8 mouse cellular contexts compared by ENCODE assay signal in genomic region chr17:75369351-75369750, GRCm38 (mm10).
DNase-seq lines count a peak whose midpoint lies in the region; ATAC-seq and TF ChIP-seq lines count a peak whose summit lies in the region.

No protein-coding gene starts in this region.

- H3K27ac ChIP-seq in hindbrain, embryonic 11.5 days (ENCODE audit: low read depth, low read length): no peak overlapping the region
- no peak overlapping the region for H3K27ac ChIP-seq in hindbrain, embryonic 16.5 days (ENCODE audit: low read depth, low read length)
- no peak overlapping the region for H3K27ac ChIP-seq in kidney, adult 2 months (ENCODE audit: insufficient read depth, low read depth, low read length)
- no peak overlapping the region for H3K27ac ChIP-seq in testis, adult 2 months (ENCODE audit: control insufficient read depth, insufficient read depth, low read depth, low read length)
- no peak overlapping the region for H3K27ac ChIP-seq in limb, embryonic 10.5 days

- no peaks in the 10 kb centered on the region for H3K27me3 ChIP-seq in hindbrain, embryonic 11.5 days (ENCODE audit: control insufficient read depth, insufficient read depth, low read length)
- H3K27me3 ChIP-seq in hindbrain, embryonic 16.5 days (replicated peaks; ENCODE audit: control insufficient read depth, insufficient read depth, low read length): no peaks in the 10 kb centered on the region
- no peaks in the 10 kb centered on the region for H3K27me3 ChIP-seq in kidney, adult 2 months (replicated peaks; ENCODE audit: control insufficient read depth, insufficient read depth, low read length)
- no peaks in the 10 kb centered on the region for H3K27me3 ChIP-seq in testis, adult 2 months (ENCODE audit: control insufficient read depth, insufficient read depth, low read length)
- H3K27me3 ChIP-seq in limb, embryonic 10.5 days (ENCODE audit: low read depth, poor library complexity, severe bottlenecking): no peaks in the 10 kb centered on the region

- TF ChIP-seq POLR2A in kidney, adult 2 months (IDR thresholded peaks at IDR 0.05; ENCODE audit: low read depth, low read length): no peak
- no peak for TF ChIP-seq POLR2A in testis, adult 2 months (IDR thresholded peaks at IDR 0.05; ENCODE audit: control insufficient read depth, low read depth, low read length)

- DNase-seq in hindbrain, embryonic 11.5 days (ENCODE audit: low spot score): peak; percentile 14
- DNase-seq in 3T3-L1 (ENCODE audit: low read depth, low spot score) (peak; percentile 74), adipocyte (ENCODE audit: low spot score) (peak; percentile 63)
- peak; percentile 45 for DNase-seq in kidney, adult 2 months
- DNase-seq in limb, embryonic 10.5 days (ENCODE audit: low spot score): no peak

- no peak overlapping the region for H3K4me2 ChIP-seq in hindbrain, embryonic 11.5 days (replicated peaks; ENCODE audit: low read depth, low read length)
- H3K4me2 ChIP-seq in hindbrain, embryonic 16.5 days (ENCODE audit: low read length): no peak overlapping the region

- 73% methylated on average over 7 of the region's 7 CpGs for WGBS in hindbrain, embryonic 11.5 days
- WGBS in hindbrain, embryonic 16.5 days: 71% methylated on average over 7 of the region's 7 CpGs
- 66% methylated on average over 7 of the region's 7 CpGs for WGBS in kidney, adult 2 months
- 75% methylated on average over 7 of the region's 7 CpGs for WGBS in limb, embryonic 10.5 days

- peak; percentile 42; the same call in 1 of the 2 replicates for TF ChIP-seq CTCF in kidney, adult 2 months (conservative IDR thresholded peaks at IDR 0.05; ENCODE audit: insufficient read depth, insufficient read length, low read depth, low read length)
- TF ChIP-seq CTCF in testis, adult 2 months (IDR thresholded peaks at IDR 0.05; ENCODE audit: control insufficient read depth, insufficient read depth, insufficient replicate concordance, low read depth, low read length): 0 out of 2 replicates have a peak, but pooled peaks have one; percentile 18

- H3K4me3 ChIP-seq in hindbrain, embryonic 11.5 days (ENCODE audit: low read depth, low read length): no peak overlapping the region
- no peak overlapping the region for H3K4me3 ChIP-seq in hindbrain, embryonic 16.5 days (ENCODE audit: low read length)
- no peak overlapping the region for H3K4me3 ChIP-seq in kidney, adult 2 months (ENCODE audit: insufficient read depth, low read depth, low read length)
- H3K4me3 ChIP-seq in testis, adult 2 months (ENCODE audit: control insufficient read depth, low read depth, low read length): no peak overlapping the region
- no peak overlapping the region for H3K4me3 ChIP-seq in limb, embryonic 10.5 days

- no peak for ATAC-seq in hindbrain, embryonic 11.5 days (ENCODE audit: low FRiP score)
- no peak for ATAC-seq in hindbrain, embryonic 16.5 days
- no peak for ATAC-seq in inflammation-experienced regulatory T-cells, adult 6 months

- no peaks in the 10 kb centered on the region for H3K9me3 ChIP-seq in hindbrain, embryonic 11.5 days (ENCODE audit: control insufficient read depth, low read length)
- no peaks in the 10 kb centered on the region for H3K9me3 ChIP-seq in hindbrain, embryonic 16.5 days (ENCODE audit: control insufficient read depth, low read length)
- no peaks in the 10 kb centered on the region for H3K9me3 ChIP-seq in limb, embryonic 10.5 days (replicated peaks)

- H3K4me1 ChIP-seq in hindbrain, embryonic 11.5 days (replicated peaks; ENCODE audit: control insufficient read depth, insufficient read depth, low read length): no peaks in the 10 kb centered on the region
- H3K4me1 ChIP-seq in hindbrain, embryonic 16.5 days (ENCODE audit: control insufficient read depth, insufficient read depth, low read depth, low read length): no peaks in the 10 kb centered on the region
- no peaks in the 10 kb centered on the region for H3K4me1 ChIP-seq in kidney, adult 2 months (ENCODE audit: control insufficient read depth, insufficient read depth, low read length)
- no peaks in the 10 kb centered on the region for H3K4me1 ChIP-seq in testis, adult 2 months (ENCODE audit: control insufficient read depth, insufficient read depth, low read length)
- H3K4me1 ChIP-seq in limb, embryonic 10.5 days: 0 out of 2 replicates have a peak, but pooled peaks cover 8% of the 10 kb centered on the region

- no peaks in the 10 kb centered on the region for H3K36me3 ChIP-seq in hindbrain, embryonic 11.5 days (ENCODE audit: control insufficient read depth, insufficient read depth, low read length)
- no peaks in the 10 kb centered on the region for H3K36me3 ChIP-seq in hindbrain, embryonic 16.5 days (ENCODE audit: control insufficient read depth, insufficient read depth, low read length)
- no peaks in the 10 kb centered on the region for H3K36me3 ChIP-seq in kidney, adult 2 months (ENCODE audit: control insufficient read depth, insufficient read depth, low read length)
- no peaks in the 10 kb centered on the region for H3K36me3 ChIP-seq in testis, adult 2 months (ENCODE audit: control insufficient read depth, insufficient read depth, low read length)
- H3K36me3 ChIP-seq in limb, embryonic 10.5 days: peaks cover 8% of the 10 kb centered on the region

- H3K9ac ChIP-seq in hindbrain, embryonic 11.5 days (ENCODE audit: low read depth, low read length): no peak overlapping the region
- no peak overlapping the region for H3K9ac ChIP-seq in hindbrain, embryonic 16.5 days (ENCODE audit: low read depth, low read length)
